ENCODE assay signal across 7 mouse cellular contexts in genomic region chr16:18591047-18592018, GRCm38 (mm10). TPM values are rescaled to one million over a fixed set of nuclear protein-coding genes. Genes with fewer than 3 reads are reported as not detected.
DNase-seq lines count a peak whose midpoint lies in the region; ATAC-seq and TF ChIP-seq lines count a peak whose summit lies in the region.

No protein-coding gene starts in this region.

- no peak overlapping the region for H3K27ac ChIP-seq in ES-Bruce4 (ENCODE audit: insufficient read depth, low read length)
- H3K27ac ChIP-seq in heart, embryonic 14.5 days (replicated peaks in 1 of 2; ENCODE audit: control insufficient read depth in 1 of 2, insufficient read depth in 1 of 2, low read depth in 2 of 2, low read length in 2 of 2): no peak overlapping the region
- H3K27ac ChIP-seq in liver, embryonic 15.5 days (replicated peaks): no peak overlapping the region

- no peak for TF ChIP-seq CTCF in ES-Bruce4 (IDR thresholded peaks at IDR 0.05; ENCODE audit: low read depth, low read length)

- peaks cover 26% of the 10 kb centered on the region for H3K27me3 ChIP-seq in ES-Bruce4 (ENCODE audit: control insufficient read depth, insufficient read depth, low read length, poor library complexity, severe bottlenecking)
- H3K27me3 ChIP-seq in heart, embryonic 14.5 days (ENCODE audit: control insufficient read depth, insufficient read depth, low read length): peaks cover 88% of the 10 kb centered on the region
- peaks cover 93% of the 10 kb centered on the region for H3K27me3 ChIP-seq in liver, embryonic 15.5 days

- peak overlapping the region; percentile 34 for H3K4me3 ChIP-seq in ES-Bruce4 (ENCODE audit: low read depth, low read length)
- peak overlapping the region; percentile 0 to 24; a peak in 3 of 4 replicates for H3K4me3 ChIP-seq in heart, embryonic 14.5 days (ENCODE audit: control insufficient read depth in 1 of 2, insufficient read depth in 1 of 2, low read depth in 1 of 2, low read length in 2 of 2)
- peak overlapping the region; percentile 17; the same call in 1 of the 2 replicates for H3K4me3 ChIP-seq in liver, embryonic 15.5 days (replicated peaks)

- H3K4me1 ChIP-seq in ES-Bruce4 (ENCODE audit: control insufficient read depth, insufficient read depth, low read length): no peaks in the 10 kb centered on the region
- peaks cover 11 to 34% of the 10 kb centered on the region in 2 experiments; a peak in 3 of 4 replicates for H3K4me1 ChIP-seq in heart, embryonic 14.5 days (ENCODE audit: control insufficient read depth in 2 of 2, insufficient read depth in 2 of 2, low read length in 2 of 2)
- peaks cover 28% of the 10 kb centered on the region for H3K4me1 ChIP-seq in liver, embryonic 15.5 days (replicated peaks)

- 3% methylated on average over 59 of the region's 59 CpGs for WGBS in heart, embryonic 14.5 days
- WGBS in liver, embryonic 15.5 days (ENCODE audit: insufficient replicate concordance): 4% methylated on average over 59 of the region's 59 CpGs

- TF ChIP-seq EP300 in ES-Bruce4 (IDR thresholded peaks at IDR 0.05; ENCODE audit: insufficient read depth, low read depth, low read length): no peak

- TF ChIP-seq POLR2A in ES-Bruce4 (IDR thresholded peaks at IDR 0.05; ENCODE audit: insufficient read depth, low read length): no peak

- peak; percentile 30 for DNase-seq in CD4-positive helper T cell, adult 2 months (ENCODE audit: low read depth, low spot score)
- DNase-seq in testis, postnatal 10 days (ENCODE audit: low spot score): peak; percentile 68
- DNase-seq in urinary bladder, postnatal 10 days (ENCODE audit: low spot score): no peak
- no peak for DNase-seq in adipocyte (ENCODE audit: low spot score)

- H3K9ac ChIP-seq in ES-Bruce4 (ENCODE audit: low read depth, poor library complexity, severe bottlenecking): 0 out of 2 replicates have a peak overlapping the region, but pooled peaks have one; percentile 7
- H3K9ac ChIP-seq in heart, embryonic 14.5 days (ENCODE audit: low read length): no peak overlapping the region; the same call in 1 of the 2 replicates
- no peak overlapping the region for H3K9ac ChIP-seq in liver, embryonic 15.5 days

- peak overlapping the region; percentile 61 for H3K4me2 ChIP-seq in heart, embryonic 14.5 days (ENCODE audit: low read length)
- peak overlapping the region; percentile 35 for H3K4me2 ChIP-seq in liver, embryonic 15.5 days

- no peaks in the 10 kb centered on the region for H3K9me3 ChIP-seq in ES-Bruce4 (replicated peaks; ENCODE audit: control insufficient read depth, insufficient read depth, low read length, poor library complexity, severe bottlenecking)
- no peaks in the 10 kb centered on the region for H3K9me3 ChIP-seq in heart, embryonic 14.5 days (ENCODE audit: control insufficient read depth, low read length)
- H3K9me3 ChIP-seq in liver, embryonic 15.5 days (replicated peaks): no peaks in the 10 kb centered on the region

- H3K36me3 ChIP-seq in ES-Bruce4 (ENCODE audit: control insufficient read depth, insufficient read depth, low read length, poor library complexity, severe bottlenecking): no peaks in the 10 kb centered on the region
- no peaks in the 10 kb centered on the region for H3K36me3 ChIP-seq in heart, embryonic 14.5 days (ENCODE audit: control insufficient read depth, insufficient read depth, low read length)
- H3K36me3 ChIP-seq in liver, embryonic 15.5 days (replicated peaks): no peaks in the 10 kb centered on the region

- ATAC-seq in heart, embryonic 14.5 days (ENCODE audit: insufficient number of reproducible peaks, insufficient read depth, low FRiP score, low read depth): no peak
- ATAC-seq in liver, embryonic 15.5 days (ENCODE audit: insufficient read depth): no peak

RNA-seq across cellular contexts. Expression of gene Tbx1, which starts 0.9 kb away (rescaled TPM):
- polyA plus RNA-seq in ES-Bruce4 (2011; ENCODE audit: insufficient read depth, insufficient read length, low read depth, missing spikeins): 0.29 TPM in 1 of 2 replicates, not detected in the other
- polyA plus RNA-seq in heart, embryonic 14.5 days (2014; fragmentation: Nextera tagmentation; extraction: Ambion mirVana): 0.20 and 0.80 TPM in 2 replicates
- 0.15 and 0.23 TPM in 2 replicates for polyA plus RNA-seq in liver, embryonic 15.5 days (2015; fragmentation: Nextera tagmentation; extraction: Ambion mirVana)

RNA-seq across cellular contexts. Expression of gene Gp1bb, which starts 30.9 kb away (rescaled TPM):
- polyA plus RNA-seq in ES-Bruce4 (2011; ENCODE audit: insufficient read depth, insufficient read length, low read depth, missing spikeins): not detected in 2 replicates
- 3.4 and 4.5 TPM in 2 replicates for polyA plus RNA-seq in heart, embryonic 14.5 days (2014; fragmentation: Nextera tagmentation; extraction: Ambion mirVana)
- 19.6 and 24.9 TPM in 2 replicates for polyA plus RNA-seq in liver, embryonic 15.5 days (2015; fragmentation: Nextera tagmentation; extraction: Ambion mirVana)

RNA-seq across cellular contexts. Expression of gene Gm49601, which starts 34.9 kb away (rescaled TPM):
- polyA plus RNA-seq in ES-Bruce4 (2011; ENCODE audit: insufficient read depth, insufficient read length, low read depth, missing spikeins): not detected in 2 replicates
- 0.97 and 1.1 TPM in 2 replicates for polyA plus RNA-seq in heart, embryonic 14.5 days (2014; fragmentation: Nextera tagmentation; extraction: Ambion mirVana)
- 0.39 and 0.91 TPM in 2 replicates for polyA plus RNA-seq in liver, embryonic 15.5 days (2015; fragmentation: Nextera tagmentation; extraction: Ambion mirVana)

RNA-seq across cellular contexts. Expression of gene Sept5, which starts 38.4 kb away (rescaled TPM):
- 1.8 and 5.2 TPM in 2 replicates for polyA plus RNA-seq in ES-Bruce4 (2011; ENCODE audit: insufficient read depth, insufficient read length, low read depth, missing spikeins)
- polyA plus RNA-seq in heart, embryonic 14.5 days (2014; fragmentation: Nextera tagmentation; extraction: Ambion mirVana): 5.8 and 7.3 TPM in 2 replicates
- polyA plus RNA-seq in liver, embryonic 15.5 days (2015; fragmentation: Nextera tagmentation; extraction: Ambion mirVana): 3.5 and 3.6 TPM in 2 replicates

Comparison
In these comparisons a context has a peak if more than half of its experiments do, and no peak if none do; other contexts are left out.
1. DNase-seq: peak in CD4-positive helper T cell, adult 2 months (single experiment) and testis, postnatal 10 days (single experiment); none in urinary bladder, postnatal 10 days (single experiment) and adipocyte (single experiment).
2. Peak in every context shown above with its lines, with median percentiles within 50 percentile points of each other: H3K4me3 ChIP-seq.